Mouse (Mus musculus) limb, embryonic 14.5 days (tissue): Measurements from ENCODE around the gene Ccdc17. TPM values are rescaled to one million over a fixed set of nuclear protein-coding genes. Genes with fewer than 3 reads are reported as not detected.

ENCODE experiments used
- ATAC-seq: fragments of 200-750 bp; cut with Nextera tagmentation; 2 replicates; pipeline ENCODE4 v1.8.0; 2017; ENCODE audit warnings: low read depth, moderate number of reproducible peaks, moderate TSS enrichment; ENCODE audit not compliant: low FRiP score
- DNase-seq: peaks from one replicate; pipeline ENCODE4 v3.0.0-alpha.2; 2015; ENCODE audit warnings: low spot score
- H3K27ac ChIP-seq: fragments of 300-500 bp; sonication (generic); replicated peaks from 2 replicates; pipeline ENCODE4 v1.5.1; 2014; ENCODE audit warnings: low read depth, mild to moderate bottlenecking, low read length, moderate library complexity, mixed read lengths
- H3K27me3 ChIP-seq: fragments of 300-500 bp; sonication (generic); 2 replicates; pipeline ENCODE4 v1.6.1; 2014; ENCODE audit warnings: low read length, mixed read lengths; ENCODE audit not compliant: control insufficient read depth, insufficient read depth
- H3K36me3 ChIP-seq: fragments of 300-500 bp; sonication (generic); 2 replicates; pipeline ENCODE4 v1.6.1; 2014; ENCODE audit warnings: mild to moderate bottlenecking, low read length, moderate library complexity, mixed read lengths; ENCODE audit not compliant: control insufficient read depth, insufficient read depth
- H3K4me1 ChIP-seq: fragments of 300-500 bp; sonication (generic); 2 replicates; pipeline ENCODE4 v1.6.1; 2014; ENCODE audit warnings: antibody characterized with exemption, low read length, mixed read lengths; ENCODE audit not compliant: control insufficient read depth, insufficient read depth
- H3K4me2 ChIP-seq: fragments of 300-500 bp; sonication (generic); replicated peaks from 2 replicates; pipeline ENCODE4 v1.6.1; 2014; ENCODE audit warnings: low read depth, mild to moderate bottlenecking, low read length, moderate library complexity; ENCODE audit not compliant: severe bottlenecking
- H3K4me3 ChIP-seq: fragments of 300-500 bp; sonication (generic); replicated peaks from 2 replicates; pipeline ENCODE4 v1.5.1; 2014; ENCODE audit warnings: low read length
- H3K9ac ChIP-seq: fragments of 300-500 bp; sonication (generic); 2 replicates; pipeline ENCODE4 v1.6.1; 2014; ENCODE audit warnings: mild to moderate bottlenecking, low read depth, low read length, moderate library complexity; ENCODE audit not compliant: severe bottlenecking
- H3K9me3 ChIP-seq: fragments of 300-500 bp; sonication (generic); 2 replicates; pipeline ENCODE4 v1.6.1; 2016; ENCODE audit warnings: low read length; ENCODE audit not compliant: control insufficient read depth
- POLR2A ChIP-seq: fragments of 200-500 bp; IDR thresholded peaks from 2 replicates; pipeline ENCODE4 v1.8.0; 2012; ENCODE audit warnings: inconsistent platforms, mild to moderate bottlenecking, moderate library complexity, borderline replicate concordance; ENCODE audit not compliant: insufficient read depth, insufficient read length; ENCODE audit errors: extremely low read depth
- WGBS: fragments of 180-500 bp; shearing (Covaris S2); extraction: QIAGEN DNeasy Blood & Tissue Kit; methylation state at CpG from one replicate; pipeline ENCODE4 v1.1.7; 2014; 5-methylcytosine and 5-hydroxymethylcytosine counted together
- polyA plus RNA-seq, 2 experiments: library from polyadenylated mRNA; depleted of rRNA in 1 of 2; stranded (reverse) in 1 of 2; unstranded in 1 of 2; fragments of >200 nt; fragmentation: Nextera tagmentation in 1 of 2; extraction: Ambion mirVana in 1 of 2; gene quantifications; 2 replicates each; pipeline versions ENCODE4 v1.2.1 to v1.2.3; 2012 to 2014

Ccdc17 gene
- polyA plus RNA-seq, 2 experiments = 4.1 to 5.3 TPM

DNA sequence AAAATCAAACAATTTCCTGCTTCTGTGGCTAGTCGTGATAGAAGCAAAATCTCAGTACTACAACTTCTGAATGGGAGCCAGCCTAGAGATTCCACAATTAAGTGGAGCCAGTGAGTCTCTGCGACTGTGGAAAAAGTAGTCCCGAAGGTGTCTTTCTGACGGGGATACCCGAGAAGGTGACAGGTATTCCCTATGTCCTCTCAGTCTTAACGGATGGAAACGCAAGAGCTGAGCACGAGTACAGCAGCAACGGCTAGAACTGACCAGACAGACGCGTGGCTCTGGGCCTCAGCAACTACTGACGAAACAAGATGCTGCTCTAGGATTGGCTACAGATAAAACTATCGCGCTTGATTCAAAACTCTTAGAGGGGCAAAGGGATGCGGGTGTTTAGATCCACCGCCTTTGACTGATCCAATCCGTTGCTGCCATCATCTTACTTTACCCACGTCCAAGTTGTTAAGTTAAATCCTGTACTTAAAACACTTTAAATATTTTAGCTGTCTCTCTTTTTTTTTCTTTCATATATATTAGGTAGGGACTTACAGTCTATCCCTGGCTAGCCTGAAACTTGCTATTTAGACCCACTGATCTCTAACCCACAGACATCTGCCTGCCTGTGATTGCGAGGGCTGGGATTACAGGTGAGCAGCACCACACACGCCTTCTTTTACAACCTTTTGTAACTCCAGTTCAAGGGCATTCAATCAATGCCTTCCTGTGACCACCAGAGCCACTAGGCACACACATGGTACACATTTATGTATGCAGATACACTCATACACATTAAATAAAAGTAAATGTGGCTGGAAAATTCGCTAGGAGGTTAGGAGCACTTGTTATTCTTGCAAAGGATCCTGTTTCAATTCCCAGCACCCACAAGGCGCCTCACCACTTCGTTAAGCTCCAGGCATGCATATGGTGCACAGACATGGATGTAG, 31.5 kb downstream of the Ccdc17 start, which contains the start of gene Nasp:
Nasp (minus strand) TSS at position 220 of the 941 bp plus-strand sequence.
- peak within 1 kb of the TSS; percentile 96 for H3K27ac ChIP-seq

GRCm38 (mm10) chr4:116635197-116635596, 38.7 kb downstream of the Ccdc17 start:
- 88% methylated on average over 1 of the region's 1 CpGs for WGBS
- H3K4me1 ChIP-seq = no peaks in the 10 kb centered on the region

More for the DNA sequence above, 31.5 kb downstream of the Ccdc17 start, which contains the start of gene Nasp:
- peak within 1 kb of the TSS; percentile 93 for H3K9ac ChIP-seq
- no peaks in the 10 kb centered on the region for H3K27me3 ChIP-seq
- peak within 1 kb of the TSS; percentile 57 for H3K4me2 ChIP-seq
- TF ChIP-seq POLR2A = no peak
- H3K9me3 ChIP-seq = no peaks in the 10 kb centered on the region
- peaks cover 5% of the 10 kb centered on the region; the same call in 1 of the 2 replicates for H3K36me3 ChIP-seq
- peaks cover 12% of the 10 kb centered on the region for H3K4me1 ChIP-seq
- peak; percentile 85 for ATAC-seq
- H3K4me3 ChIP-seq = peak within 1 kb of the TSS; percentile 100
- peak; percentile 94 for DNase-seq
- WGBS = 5% methylated on average over 23 of the region's 23 CpGs

DNA sequence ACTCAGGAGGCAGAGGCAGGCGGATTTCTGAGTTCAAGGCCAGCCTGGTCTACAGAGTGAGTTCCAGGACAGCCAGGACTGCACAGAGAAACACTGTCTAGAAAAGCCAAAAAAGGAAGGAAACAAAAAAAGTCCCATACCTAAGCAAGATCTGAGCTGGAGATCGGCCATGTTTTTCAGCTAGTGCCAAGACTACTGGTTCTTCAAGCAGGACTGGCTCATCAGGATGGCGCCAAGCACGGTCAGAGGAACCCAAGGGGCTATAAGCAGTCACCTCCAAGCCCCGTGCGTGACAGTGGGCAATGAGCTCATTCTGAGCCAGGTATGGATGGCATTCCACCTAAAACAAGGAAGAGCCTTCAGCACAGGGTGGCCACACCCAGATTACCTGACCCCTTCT, 42.4 kb downstream of the Ccdc17 start:
- H3K36me3 ChIP-seq = peaks cover 94% of the 10 kb centered on the region
- no peak overlapping the region for H3K4me3 ChIP-seq
- no peaks in the 10 kb centered on the region for H3K27me3 ChIP-seq
- no peaks in the 10 kb centered on the region for H3K9me3 ChIP-seq
- no peak overlapping the region for H3K27ac ChIP-seq
- no peak overlapping the region for H3K4me2 ChIP-seq
- H3K9ac ChIP-seq = no peak overlapping the region
- WGBS = over 99% methylated on average over 6 of the region's 6 CpGs
- DNase-seq (no peak), ATAC-seq (no peak)
- no peak for TF ChIP-seq POLR2A
- H3K4me1 ChIP-seq = no peaks in the 10 kb centered on the region

More at GRCm38 (mm10) chr4:116635197-116635596, 38.7 kb downstream of the Ccdc17 start:
- no peak for DNase-seq
- H3K4me3 ChIP-seq = no peak overlapping the region
- H3K27me3 ChIP-seq = no peaks in the 10 kb centered on the region
- no peak for TF ChIP-seq POLR2A
- ATAC-seq = no peak
- H3K9me3 ChIP-seq = no peaks in the 10 kb centered on the region
- no peak overlapping the region for H3K4me2 ChIP-seq
- H3K27ac ChIP-seq = no peak overlapping the region
- no peak overlapping the region for H3K9ac ChIP-seq
- peaks cover 61% of the 10 kb centered on the region for H3K36me3 ChIP-seq

GRCm38 (mm10) chr4:116642071-116642470, 45.6 kb downstream of the Ccdc17 start:
- Histone ChIP-seq H3K4me3 (no peak overlapping the region), H3K27me3 (no peaks in the 10 kb centered on the region), H3K36me3 (peaks cover 81% of the 10 kb centered on the region), H3K4me1 (no peaks in the 10 kb centered on the region), H3K27ac (no peak overlapping the region), H3K9me3 (no peaks in the 10 kb centered on the region), H3K4me2 (no peak overlapping the region), H3K9ac (no peak overlapping the region)
- TF ChIP-seq POLR2A = no peak
- WGBS = 100% methylated on average over 1 of the region's 1 CpGs
- no peak for DNase-seq
- ATAC-seq = no peak

DNA sequence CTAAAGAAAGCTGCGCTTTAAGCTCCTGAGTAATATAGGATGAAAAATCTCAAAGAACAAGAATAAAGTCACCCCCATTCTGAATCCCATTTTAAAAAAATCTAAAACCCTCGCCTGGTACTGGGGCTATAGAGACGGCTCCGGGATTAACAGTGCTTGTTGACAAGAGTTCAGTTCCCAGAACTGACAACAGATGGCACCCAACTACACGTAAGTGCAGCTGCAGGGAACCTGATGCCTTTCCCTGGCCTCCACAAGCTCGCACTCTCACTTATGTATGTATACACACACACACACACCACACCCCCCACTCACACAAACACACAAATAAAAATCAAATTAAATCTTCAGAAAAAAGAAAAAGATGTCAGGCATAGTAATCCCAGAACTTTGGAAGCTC, 47.9 kb downstream of the Ccdc17 start:
- Histone ChIP-seq H3K36me3 (peaks cover 78% of the 10 kb centered on the region), H3K9me3 (no peaks in the 10 kb centered on the region), H3K9ac (no peak overlapping the region), H3K4me3 (no peak overlapping the region), H3K27ac (no peak overlapping the region), H3K4me1 (0 out of 2 replicates have a peak, but pooled peaks cover 3% of the 10 kb centered on the region), H3K27me3 (no peaks in the 10 kb centered on the region), H3K4me2 (no peak overlapping the region)
- TF ChIP-seq POLR2A = no peak
- WGBS = 58% methylated on average over 6 of the region's 6 CpGs
- peak; percentile 51 for ATAC-seq
- DNase-seq = peak; percentile 41
